Comparison of ENCODE assay signal across 14 mouse cellular contexts in genomic region chr10:7959073-7959472, GRCm38 (mm10). TPM values are rescaled to one million over a fixed set of nuclear protein-coding genes. Genes with fewer than 3 reads are reported as not detected.
DNase-seq lines count a peak whose midpoint lies in the region; ATAC-seq and TF ChIP-seq lines count a peak whose summit lies in the region.
"Had no signal": no experiment of that assay in that cellular context is flagged by ENCODE, and none has a peak within 500 bp of the region (broad histone marks: within the 10 kb centered on the region; RNA-seq: fewer than 3 reads in every experiment).

No protein-coding gene starts in this region.

- no peak for TF ChIP-seq CTCF in liver, embryonic 14.5 days (IDR thresholded peaks at IDR 0.05; ENCODE audit: low read depth)
- TF ChIP-seq CTCF in gastrocnemius, adult 2 months (IDR thresholded peaks at IDR 0.05), result no peak

- WGBS in heart, embryonic 10.5 days, result 45% methylated on average over 6 of the region's 6 CpGs
- WGBS in liver, embryonic 14.5 days (ENCODE audit: insufficient replicate concordance), result 28% methylated on average over 6 of the region's 6 CpGs

- intact Hi-C loops in left cerebral cortex, postnatal 14 days (cut with DNase I), result no loop called here
- intact Hi-C loops in left cerebral cortex, postnatal 4 days (cut with DNase I), result no loop called here
- intact Hi-C loops in gastrocnemius, adult 2 months (cut with DNase I), result loop anchor here (10.0 kb wide), 1 partner anchor 164 kb away; the partner anchor contains the start of genes Ginm1 and Ppil4

- no peak overlapping the region for H3K4me2 ChIP-seq in liver, embryonic 14.5 days (ENCODE audit: low read depth)
- H3K4me2 ChIP-seq: limb, embryonic 12.5 days; midbrain, embryonic 12.5 days had no signal

- H3K4me1 ChIP-seq in heart, embryonic 10.5 days, result peaks cover 21% of the 10 kb centered on the region
- peaks cover 13 to 21% of the 10 kb centered on the region in 2 experiments for H3K4me1 ChIP-seq in liver, embryonic 14.5 days (replicated peaks; ENCODE audit: control insufficient read depth in 2 of 2, insufficient read depth in 2 of 2, low read length in 1 of 2)

- H3K36me3 ChIP-seq in heart, embryonic 10.5 days, result no peaks in the 10 kb centered on the region
- H3K36me3 ChIP-seq in liver, embryonic 14.5 days (replicated peaks; ENCODE audit: control insufficient read depth, insufficient read depth, low read depth), result no peaks in the 10 kb centered on the region
- H3K36me3 ChIP-seq: embryonic facial prominence, embryonic 10.5 days; limb, embryonic 12.5 days; midbrain, embryonic 12.5 days had no signal

- no peaks in the 10 kb centered on the region for H3K9me3 ChIP-seq in heart, embryonic 10.5 days
- no peaks in the 10 kb centered on the region for H3K9me3 ChIP-seq in liver, embryonic 14.5 days (ENCODE audit: control insufficient read depth, low read length)
- H3K9me3 ChIP-seq: embryonic facial prominence, embryonic 10.5 days; limb, embryonic 12.5 days; midbrain, embryonic 12.5 days had no signal

- ATAC-seq in liver, embryonic 14.5 days (ENCODE audit: insufficient read depth), result no peak

- no peak overlapping the region for H3K4me3 ChIP-seq in heart, embryonic 10.5 days
- H3K4me3 ChIP-seq in liver, embryonic 14.5 days (ENCODE audit: insufficient read depth in 1 of 2, low read depth in 2 of 2, low read length in 2 of 2), result no peak overlapping the region
- no peak overlapping the region for H3K4me3 ChIP-seq in gastrocnemius, adult 2 months
- H3K4me3 ChIP-seq: embryonic facial prominence, embryonic 10.5 days; limb, embryonic 12.5 days; midbrain, embryonic 12.5 days had no signal

- 0 out of 2 replicates have a peak, but pooled peaks have one; percentile 35 for TF ChIP-seq EP300 in liver, embryonic 14.5 days (IDR thresholded peaks at IDR 0.05; ENCODE audit: low read depth)

- no peaks in the 10 kb centered on the region for H3K27me3 ChIP-seq in heart, embryonic 10.5 days (ENCODE audit: insufficient read depth, poor library complexity, severe bottlenecking)
- no peaks in the 10 kb centered on the region for H3K27me3 ChIP-seq in liver, embryonic 14.5 days (ENCODE audit: control insufficient read depth, insufficient read depth, low read length)
- H3K27me3 ChIP-seq: limb, embryonic 12.5 days; midbrain, embryonic 12.5 days had no signal

- no peak for DNase-seq in heart, embryonic 10.5 days (ENCODE audit: low spot score)
- no peak for DNase-seq in heart, adult 18-20 months
- peak; percentile 16 to 47 for DNase-seq in left cerebral cortex, postnatal 14 days (ENCODE audit: low spot score in 2 of 2)
- no peak for DNase-seq in left cerebral cortex, postnatal 4 days
- DNase-seq in CD4-positive helper T cell, adult 2 months (ENCODE audit: low read depth, low spot score), result peak; percentile 22
- DNase-seq in liver, embryonic 14.5 days (ENCODE audit: low read depth in 3 of 3, low spot score in 3 of 3), result no peak
- DNase-seq in spleen, postnatal 36 days (ENCODE audit: low spot score in 2 of 2), result no peak
- DNase-seq in gastrocnemius, adult 2 months, result no peak
- DNase-seq: adrenal gland, adult 8-10 months; cerebellum, postnatal 14 days; kidney, adult 9 months had no signal

- peak overlapping the region; percentile 24; the same call in 1 of the 2 replicates for H3K27ac ChIP-seq in heart, embryonic 10.5 days
- H3K27ac ChIP-seq in liver, embryonic 14.5 days, result no peak overlapping the region
- no peak overlapping the region for H3K27ac ChIP-seq in gastrocnemius, adult 2 months
- H3K27ac ChIP-seq: embryonic facial prominence, embryonic 10.5 days; limb, embryonic 12.5 days; midbrain, embryonic 12.5 days had no signal

- H3K9ac ChIP-seq in liver, embryonic 14.5 days (replicated peaks), result no peak overlapping the region
- H3K9ac ChIP-seq: limb, embryonic 12.5 days; midbrain, embryonic 12.5 days had no signal

RNA-seq across cellular contexts. Expression of gene Tab2, which starts 3.0 kb away (rescaled TPM):
- polyA plus RNA-seq in heart, embryonic 10.5 days (2016; fragmentation: Nextera tagmentation; extraction: Ambion mirVana), result 15.5 and 20.7 TPM in 2 replicates
- total RNA-seq in heart, adult 18-20 months (2021), result 10 to 100 TPM; 44.5 to 52.9 TPM
- 10 to 100 TPM; 52.9 to 56.3 TPM for total RNA-seq in left cerebral cortex, postnatal 14 days (2021)
- total RNA-seq in left cerebral cortex, postnatal 4 days (2021), result 10 to 100 TPM; 69.7 to 71.4 TPM
- polyA plus RNA-seq in liver, embryonic 14.5 days (2012; rRNA removed), result 15.1 and 18.7 TPM in 2 replicates
- 10.8 and 11.1 TPM in 2 replicates for polyA plus RNA-seq in liver, embryonic 14.5 days (2014; fragmentation: Nextera tagmentation; extraction: Ambion mirVana)
- total RNA-seq in gastrocnemius, adult 2 months (2021), result 100 to 1,000 TPM in 1 of 2 experiments, 10 to 100 TPM in 1; 96.2 to 100 TPM

Comparison
In these comparisons a context has a peak if more than half of its experiments do, and no peak if none do; other contexts are left out.
1. DNase-seq: peak in left cerebral cortex, postnatal 14 days (2 of 2) and CD4-positive helper T cell, adult 2 months (single experiment); none in heart, embryonic 10.5 days (single experiment), heart, adult 18-20 months (0 of 2), left cerebral cortex, postnatal 4 days (single experiment), liver, embryonic 14.5 days (0 of 3), spleen, postnatal 36 days (0 of 2) and gastrocnemius, adult 2 months (single experiment).